Comparison of ENCODE assay signal across 9 mouse cellular contexts in genomic region chr7:28694423-28694822, GRCm38 (mm10). TPM values are rescaled to one million over a fixed set of nuclear protein-coding genes. Genes with fewer than 3 reads are reported as not detected.
DNase-seq lines count a peak whose midpoint lies in the region; ATAC-seq and TF ChIP-seq lines count a peak whose summit lies in the region.
"Had no signal": no experiment of that assay in that cellular context is flagged by ENCODE, and none has a peak within 500 bp of the region (broad histone marks: within the 10 kb centered on the region; RNA-seq: fewer than 3 reads in every experiment).

No protein-coding gene starts in this region.

- TF ChIP-seq CTCF in intestine, postnatal 0 days (IDR thresholded peaks at IDR 0.05; ENCODE audit: low read depth), result no peak
- TF ChIP-seq CTCF in gastrocnemius, adult 2 months (IDR thresholded peaks at IDR 0.05), result no peak

- no peak overlapping the region for H3K4me3 ChIP-seq in intestine, embryonic 14.5 days (ENCODE audit: low read depth, low read length)
- H3K4me3 ChIP-seq in intestine, postnatal 0 days (ENCODE audit: low read depth, low read length), result no peak overlapping the region
- no peak overlapping the region for H3K4me3 ChIP-seq in forebrain, embryonic 12.5 days (replicated peaks)
- no peak overlapping the region for H3K4me3 ChIP-seq in midbrain, embryonic 13.5 days (replicated peaks)
- no peak overlapping the region for H3K4me3 ChIP-seq in gastrocnemius, adult 2 months

- intact Hi-C loops in gastrocnemius, adult 2 months (cut with DNase I), result no loop called here

- H3K4me2 ChIP-seq in intestine, embryonic 14.5 days (ENCODE audit: low read length), result peak overlapping the region; percentile 77; the same call in 1 of the 2 replicates
- no peak overlapping the region for H3K4me2 ChIP-seq in intestine, postnatal 0 days (replicated peaks; ENCODE audit: low read depth)
- peak overlapping the region; percentile 90 for H3K4me2 ChIP-seq in forebrain, embryonic 12.5 days
- H3K4me2 ChIP-seq in midbrain, embryonic 13.5 days (replicated peaks), result 0 out of 2 replicates have a peak overlapping the region, but pooled peaks have one; percentile 86

- H3K27ac ChIP-seq in intestine, embryonic 14.5 days (ENCODE audit: low read depth), result no peak overlapping the region
- H3K27ac ChIP-seq in intestine, postnatal 0 days (ENCODE audit: low read depth, low read length), result no peak overlapping the region
- H3K27ac ChIP-seq in forebrain, embryonic 12.5 days, result no peak overlapping the region
- no peak overlapping the region for H3K27ac ChIP-seq in midbrain, embryonic 13.5 days
- no peak overlapping the region for H3K27ac ChIP-seq in gastrocnemius, adult 2 months

- DNase-seq in intestine, embryonic 14.5 days (ENCODE audit: low spot score), result no peak
- peak; percentile 15 for DNase-seq in Muller cell, postnatal 12 days (ENCODE audit: inconsistent ontology term)
- no peak for DNase-seq in gastrocnemius, adult 2 months
- DNase-seq in right cerebral cortex, adult 2 months (ENCODE audit: low spot score in 2 of 2), result no peak
- DNase-seq: lung, postnatal 10 days had no signal

- no peaks in the 10 kb centered on the region for H3K36me3 ChIP-seq in intestine, embryonic 14.5 days (ENCODE audit: control insufficient read depth, insufficient read depth, low read length)
- H3K36me3 ChIP-seq in intestine, postnatal 0 days (ENCODE audit: control insufficient read depth, insufficient read depth), result no peaks in the 10 kb centered on the region
- H3K36me3 ChIP-seq in forebrain, embryonic 12.5 days (replicated peaks), result no peaks in the 10 kb centered on the region
- H3K36me3 ChIP-seq in midbrain, embryonic 13.5 days, result no peaks in the 10 kb centered on the region

- WGBS in intestine, embryonic 14.5 days, result 8% methylated on average over 14 of the region's 14 CpGs
- WGBS in intestine, postnatal 0 days, result 15% methylated on average over 14 of the region's 14 CpGs
- 4% methylated on average over 14 of the region's 14 CpGs for WGBS in forebrain, embryonic 12.5 days
- WGBS in midbrain, embryonic 13.5 days, result 11% methylated on average over 14 of the region's 14 CpGs

- H3K27me3 ChIP-seq in intestine, embryonic 14.5 days (replicated peaks; ENCODE audit: control insufficient read depth, insufficient read depth, low read length), result peaks cover 15% of the 10 kb centered on the region
- H3K27me3 ChIP-seq in intestine, postnatal 0 days (replicated peaks; ENCODE audit: control insufficient read depth, insufficient read depth, low read length), result peaks cover 11% of the 10 kb centered on the region
- peaks cover 29% of the 10 kb centered on the region for H3K27me3 ChIP-seq in forebrain, embryonic 12.5 days
- H3K27me3 ChIP-seq in midbrain, embryonic 13.5 days, result peaks cover 20% of the 10 kb centered on the region

- ATAC-seq in intestine, embryonic 14.5 days (replicated peaks; ENCODE audit: low FRiP score, low TSS enrichment, low read depth), result no peak
- no peak for ATAC-seq in intestine, postnatal 0 days
- ATAC-seq in forebrain, embryonic 12.5 days (ENCODE audit: low FRiP score), result no peak
- no peak for ATAC-seq in midbrain, embryonic 13.5 days
- no peak for ATAC-seq in activated CD4-positive, CD25-positive, alpha-beta regulatory T cell, adult 4 months

- 0 out of 2 replicates have a peak, but pooled peaks cover 6% of the 10 kb centered on the region for H3K4me1 ChIP-seq in intestine, embryonic 14.5 days (replicated peaks; ENCODE audit: control insufficient read depth, insufficient read depth, low read length)
- no peaks in the 10 kb centered on the region; the same call in 1 of the 2 replicates for H3K4me1 ChIP-seq in intestine, postnatal 0 days (replicated peaks; ENCODE audit: control insufficient read depth, insufficient read depth, low read length)
- peaks cover 25% of the 10 kb centered on the region for H3K4me1 ChIP-seq in forebrain, embryonic 12.5 days
- H3K4me1 ChIP-seq in midbrain, embryonic 13.5 days (replicated peaks), result peaks cover 14% of the 10 kb centered on the region

- H3K9me3 ChIP-seq in intestine, embryonic 14.5 days (ENCODE audit: control insufficient read depth, low read length), result no peaks in the 10 kb centered on the region
- no peaks in the 10 kb centered on the region for H3K9me3 ChIP-seq in intestine, postnatal 0 days (ENCODE audit: control insufficient read depth)
- H3K9me3 ChIP-seq in forebrain, embryonic 12.5 days, result no peaks in the 10 kb centered on the region
- H3K9me3 ChIP-seq in midbrain, embryonic 13.5 days, result no peaks in the 10 kb centered on the region

- no peak overlapping the region for H3K9ac ChIP-seq in intestine, embryonic 14.5 days (ENCODE audit: low read length)
- no peak overlapping the region for H3K9ac ChIP-seq in intestine, postnatal 0 days (ENCODE audit: low read depth, low read length)
- H3K9ac ChIP-seq in forebrain, embryonic 12.5 days, result no peak overlapping the region
- no peak overlapping the region for H3K9ac ChIP-seq in midbrain, embryonic 13.5 days (replicated peaks)

RNA-seq across cellular contexts. Expression of gene Fbxo27, which starts 1.8 kb away (rescaled TPM):
- polyA plus RNA-seq in intestine, embryonic 14.5 days (2014; fragmentation: Nextera tagmentation; extraction: Ambion mirVana), result 2.8 and 3.8 TPM in 2 replicates
- polyA plus RNA-seq in intestine, postnatal 0 days (2015; fragmentation: Nextera tagmentation; extraction: Ambion mirVana), result 0.37 and 0.90 TPM in 2 replicates
- 4.0 and 4.2 TPM in 2 replicates for polyA plus RNA-seq in forebrain, embryonic 12.5 days (2016; fragmentation: Nextera tagmentation; extraction: Ambion mirVana)
- 5.7 and 5.8 TPM in 2 replicates for polyA plus RNA-seq in midbrain, embryonic 13.5 days (2015; fragmentation: Nextera tagmentation; extraction: Ambion mirVana)
- under 1 TPM; 0.47 to 0.84 TPM for total RNA-seq in gastrocnemius, adult 2 months (2021)
- polyA plus RNA-seq in activated CD4-positive, CD25-positive, alpha-beta regulatory T cell, adult 4 months (2017; shearing (Covaris generic)), result 1 to 10 TPM; 1.1 to 2.9 TPM

RNA-seq across cellular contexts. Expression of gene Fbxo17, which starts 22.2 kb away (rescaled TPM):
- 6.2 and 7.6 TPM in 2 replicates for polyA plus RNA-seq in intestine, embryonic 14.5 days (2014; fragmentation: Nextera tagmentation; extraction: Ambion mirVana)
- 1.6 and 1.8 TPM in 2 replicates for polyA plus RNA-seq in intestine, postnatal 0 days (2015; fragmentation: Nextera tagmentation; extraction: Ambion mirVana)
- polyA plus RNA-seq in forebrain, embryonic 12.5 days (2016; fragmentation: Nextera tagmentation; extraction: Ambion mirVana), result 7.3 and 8.0 TPM in 2 replicates
- polyA plus RNA-seq in midbrain, embryonic 13.5 days (2015; fragmentation: Nextera tagmentation; extraction: Ambion mirVana), result 3.3 and 4.0 TPM in 2 replicates
- total RNA-seq in gastrocnemius, adult 2 months (2021), result 1 to 10 TPM; 2.5 to 4.9 TPM
- polyA plus RNA-seq in activated CD4-positive, CD25-positive, alpha-beta regulatory T cell, adult 4 months (2017; shearing (Covaris generic)), result 10 to 100 TPM in 1 of 2 experiments, 1 to 10 TPM in 1; 8.3 to 10.9 TPM

RNA-seq across cellular contexts. Expression of gene Mrps12, which starts 47.2 kb away (rescaled TPM):
- polyA plus RNA-seq in intestine, embryonic 14.5 days (2014; fragmentation: Nextera tagmentation; extraction: Ambion mirVana), result 152 and 157 TPM in 2 replicates
- polyA plus RNA-seq in intestine, postnatal 0 days (2015; fragmentation: Nextera tagmentation; extraction: Ambion mirVana), result 98.7 and 101 TPM in 2 replicates
- 118 and 131 TPM in 2 replicates for polyA plus RNA-seq in forebrain, embryonic 12.5 days (2016; fragmentation: Nextera tagmentation; extraction: Ambion mirVana)
- polyA plus RNA-seq in midbrain, embryonic 13.5 days (2015; fragmentation: Nextera tagmentation; extraction: Ambion mirVana), result 108 and 112 TPM in 2 replicates
- total RNA-seq in gastrocnemius, adult 2 months (2021), result 10 to 100 TPM; 36.0 to 41.0 TPM
- 10 to 100 TPM; 71.9 to 75.7 TPM for polyA plus RNA-seq in activated CD4-positive, CD25-positive, alpha-beta regulatory T cell, adult 4 months (2017; shearing (Covaris generic))

RNA-seq across cellular contexts. Expression of gene Sars2, which starts 47.4 kb away (rescaled TPM):
- polyA plus RNA-seq in intestine, embryonic 14.5 days (2014; fragmentation: Nextera tagmentation; extraction: Ambion mirVana), result 27.1 and 30.2 TPM in 2 replicates
- polyA plus RNA-seq in intestine, postnatal 0 days (2015; fragmentation: Nextera tagmentation; extraction: Ambion mirVana), result 8.6 and 9.9 TPM in 2 replicates
- polyA plus RNA-seq in forebrain, embryonic 12.5 days (2016; fragmentation: Nextera tagmentation; extraction: Ambion mirVana), result 27.9 and 28.9 TPM in 2 replicates
- polyA plus RNA-seq in midbrain, embryonic 13.5 days (2015; fragmentation: Nextera tagmentation; extraction: Ambion mirVana), result 22.4 and 22.9 TPM in 2 replicates
- 10 to 100 TPM; 11.7 to 14.7 TPM for total RNA-seq in gastrocnemius, adult 2 months (2021)
- 10 to 100 TPM in 1 of 2 experiments, 1 to 10 TPM in 1; 8.9 to 13.0 TPM for polyA plus RNA-seq in activated CD4-positive, CD25-positive, alpha-beta regulatory T cell, adult 4 months (2017; shearing (Covaris generic))
